Mouse (Mus musculus) neutrophil, adult 5-6 weeks (primary cell): ENCODE measurements around the gene Syce2. TPM values are rescaled to one million over a fixed set of nuclear protein-coding genes. Genes with fewer than 3 reads are reported as not detected.

ENCODE experiments used
- total RNA-seq: library from RNA; stranded (forward); fragments of 200-1000 nt; gene quantifications from 2 replicates; pipeline ENCODE4 v1.2.3, GENCODE M21; 2017

The Syce2 gene
- total RNA-seq, 1 experiment from 2014 or later, result 4.4 TPM

Other genes with a start within 250 kb of the Syce2 start
- 115 and 124 TPM in 2 replicates for gene Ier2, start 209.3 kb upstream of the Syce2 start, total RNA-seq
- gene Trmt1, start 185.8 kb upstream of the Syce2 start, total RNA-seq, result 83.2 and 89.7 TPM in 2 replicates
- gene Nacc1, start 184.2 kb upstream of the Syce2 start, total RNA-seq, result 30.2 and 33.9 TPM in 2 replicates
- gene Lyl1, start 170.7 kb upstream of the Syce2 start, total RNA-seq, result 54.5 and 59.7 TPM in 2 replicates
- gene G430095P16Rik, start 149.1 kb upstream of the Syce2 start, total RNA-seq, result 0.61 and 3.4 TPM in 2 replicates
- 1.7 and 3.4 TPM in 2 replicates for gene Nfix, start 71.8 kb upstream of the Syce2 start, total RNA-seq
- 4.5 and 5.5 TPM in 2 replicates for gene Dand5, start 49.3 kb upstream of the Syce2 start, total RNA-seq
- 14.1 and 16.7 TPM in 2 replicates for gene Gadd45gip1, start 40.6 kb upstream of the Syce2 start, total RNA-seq
- 46.6 and 57.8 TPM in 2 replicates for gene Rad23a, start 31.4 kb upstream of the Syce2 start, total RNA-seq
- 690 and 751 TPM in 2 replicates for gene Calr, start 25.2 kb upstream of the Syce2 start, total RNA-seq
- gene Farsa, start 15.1 kb upstream of the Syce2 start, total RNA-seq, result 50.7 and 56.2 TPM in 2 replicates
- 21.0 and 21.5 TPM in 2 replicates for gene Gcdh, start 21.8 kb downstream of the Syce2 start, total RNA-seq
- gene Klf1, start 29.8 kb downstream of the Syce2 start, total RNA-seq, result not detected in 2 replicates
- gene Dnase2a, start 36.4 kb downstream of the Syce2 start, total RNA-seq, result 31.7 and 34.7 TPM in 2 replicates
- 0.12 and 0.23 TPM in 2 replicates for gene Mast1, start 65.2 kb downstream of the Syce2 start, total RNA-seq
- not detected in 2 replicates for gene Rtbdn, start 74.9 kb downstream of the Syce2 start, total RNA-seq
- gene Gm49661, start 97.3 kb downstream of the Syce2 start, total RNA-seq, result not detected in 2 replicates
- 92.5 and 96.9 TPM in 2 replicates for gene Prdx2, start 97.5 kb downstream of the Syce2 start, total RNA-seq
- 26.5 and 36.0 TPM in 2 replicates for gene Rnaseh2a, start 97.7 kb downstream of the Syce2 start, total RNA-seq
- gene Junb, start 106.6 kb downstream of the Syce2 start, total RNA-seq, result 867 and 1,013 TPM in 2 replicates
- gene Hook2, start 118.5 kb downstream of the Syce2 start, total RNA-seq, result 8.6 and 12.0 TPM in 2 replicates
- gene Best2, start 142.4 kb downstream of the Syce2 start, total RNA-seq, result not detected in 2 replicates
- gene Asna1, start 153.2 kb downstream of the Syce2 start, total RNA-seq, result 38.9 and 43.1 TPM in 2 replicates
- gene Trir, start 154.7 kb downstream of the Syce2 start, total RNA-seq, result 124 and 193 TPM in 2 replicates
- 16.9 TPM in 2 replicates for gene Tnpo2, start 164.8 kb downstream of the Syce2 start, total RNA-seq
- 6.3 and 7.9 TPM in 2 replicates for gene Fbxw9, start 187.9 kb downstream of the Syce2 start, total RNA-seq
- not detected in 2 replicates for gene Gm5741, start 195.9 kb downstream of the Syce2 start, total RNA-seq
- gene Dhps, start 199.6 kb downstream of the Syce2 start, total RNA-seq, result 41.9 and 48.2 TPM in 2 replicates
- gene Wdr83os, start 208.6 kb downstream of the Syce2 start, total RNA-seq, result 22.0 and 23.6 TPM in 2 replicates
- 15.8 and 17.6 TPM in 2 replicates for gene Wdr83, start 209.2 kb downstream of the Syce2 start, total RNA-seq
- gene Man2b1, start 211.2 kb downstream of the Syce2 start, total RNA-seq, result 192 and 197 TPM in 2 replicates